Mouse (Mus musculus) MEL (cell line): ENCODE measurements around the gene Traf2. TPM values are rescaled to one million over a fixed set of nuclear protein-coding genes. Genes with fewer than 3 reads are reported as not detected.

Source experiments
- DNase-seq: peaks from one replicate; pipeline ENCODE4 v3.0.0; 2011; ENCODE audit warnings: low read depth, low spot score
- H3K27ac ChIP-seq: 2 replicates; pipeline ENCODE4 v1.5.1; 2012; ENCODE audit warnings: low read depth, mild to moderate bottlenecking, control low read depth, low read length, moderate library complexity; ENCODE audit not compliant: control insufficient read depth
- H3K27me3 ChIP-seq, 2 experiments: fragments of 150-350 bp in 1 of 2; sonication (generic) in 1 of 2; 2 replicates each; pipeline ENCODE4 v1.6.1; 2012; ENCODE audit warnings: low read length in 2 of 2, mild to moderate bottlenecking in 2 of 2, improper control_type of control experiment in 1 of 2, moderate library complexity in 1 of 2; ENCODE audit not compliant: insufficient read depth in 2 of 2, control insufficient read depth in 1 of 2
- H3K36me3 ChIP-seq, 2 experiments: 2 replicates each; pipeline ENCODE4 v1.6.1; 2012 to 2014; ENCODE audit warnings: low read length in 2 of 2, improper control_type of control experiment in 1 of 2, inconsistent platforms in 1 of 2, mild to moderate bottlenecking in 1 of 2; ENCODE audit not compliant: insufficient read depth in 2 of 2, control insufficient read depth in 1 of 2
- H3K4me1 ChIP-seq, 2 experiments: fragments of 150-350 bp in 1 of 2; sonication (generic) in 1 of 2; 2 replicates each; pipeline ENCODE4 v1.6.1; 2012; ENCODE audit warnings: low read length in 2 of 2, improper control_type of control experiment in 1 of 2, mild to moderate bottlenecking in 1 of 2; ENCODE audit not compliant: insufficient read depth in 2 of 2, control insufficient read depth in 1 of 2
- H3K4me3 ChIP-seq, 2 experiments: fragments of 150-350 bp in 1 of 2; sonication (generic) in 1 of 2; 2 replicates each; pipeline ENCODE4 v1.5.1; 2012; ENCODE audit warnings: low read depth in 2 of 2, low read length in 2 of 2, mild to moderate bottlenecking in 2 of 2, moderate library complexity in 2 of 2, control low read depth in 1 of 2, improper control_type of control experiment in 1 of 2; ENCODE audit not compliant: control insufficient read depth in 1 of 2, insufficient read depth in 1 of 2
- H3K79me2 ChIP-seq: 2 replicates; pipeline ENCODE4 v1.6.1; 2012; ENCODE audit warnings: mild to moderate bottlenecking, low read length, moderate library complexity; ENCODE audit not compliant: control insufficient read depth, poor library complexity, insufficient read depth
- H3K9ac ChIP-seq: 2 replicates; pipeline ENCODE4 v1.6.1; 2012; ENCODE audit warnings: low read depth, mild to moderate bottlenecking, control low read depth, low read length, moderate library complexity; ENCODE audit not compliant: control insufficient read depth, poor library complexity, severe bottlenecking
- H3K9me3 ChIP-seq: fragments of 150-350 bp; sonication (generic); replicated peaks from 2 replicates; pipeline ENCODE4 v1.6.1; 2012; ENCODE audit warnings: mild to moderate bottlenecking, low read length, improper control_type of control experiment, moderate library complexity; ENCODE audit not compliant: insufficient read depth
- BHLHE40 ChIP-seq: IDR thresholded peaks from 2 replicates; pipeline ENCODE4 v1.6.1; 2012; ENCODE audit warnings: low read depth, mild to moderate bottlenecking, inconsistent platforms, low read length, improper control_type of control experiment, borderline replicate concordance
- CTCF ChIP-seq, 3 experiments: IDR thresholded peaks in 2 of 3; conservative IDR thresholded peaks in 1 of 3; 2 replicates each; pipeline ENCODE4 v1.5.1; 2011 to 2012; ENCODE audit warnings: low read length in 3 of 3, low read depth in 2 of 3, mild to moderate bottlenecking in 2 of 3, improper control_type of control experiment in 1 of 3, inconsistent platforms in 1 of 3, mixed read lengths in 1 of 3, moderate library complexity in 1 of 3; ENCODE audit not compliant: control insufficient read depth in 1 of 3, insufficient read depth in 1 of 3, poor library complexity in 1 of 3, severe bottlenecking in 1 of 3
- EP300 ChIP-seq, 2 experiments: IDR thresholded peaks; 2 replicates each; pipeline ENCODE4 v1.6.1; 2011; ENCODE audit warnings: improper control_type of control experiment in 2 of 2, low read length in 2 of 2, low read depth in 1 of 2, mild to moderate bottlenecking in 1 of 2
- ETS1 ChIP-seq: IDR thresholded peaks from 2 replicates; pipeline ENCODE4 v1.6.1; 2012; ENCODE audit warnings: low read depth, mild to moderate bottlenecking, inconsistent platforms, low read length, improper control_type of control experiment, moderate library complexity
- GATA1 ChIP-seq: IDR thresholded peaks from 2 replicates; pipeline ENCODE4 v1.6.1; 2011; ENCODE audit warnings: low read depth, low read length, improper control_type of control experiment
- JUND ChIP-seq: IDR thresholded peaks from 2 replicates; pipeline ENCODE4 v1.6.1; 2011; ENCODE audit warnings: low read depth, mild to moderate bottlenecking, improper control_type of control experiment, low read length
- MAZ ChIP-seq: IDR thresholded peaks from 2 replicates; pipeline ENCODE4 v1.6.1; 2012; ENCODE audit warnings: low read depth, mild to moderate bottlenecking, inconsistent platforms, low read length, improper control_type of control experiment
- MEF2A ChIP-seq: IDR thresholded peaks from 2 replicates; pipeline ENCODE4 v1.6.1; 2014; ENCODE audit warnings: low read depth, mild to moderate bottlenecking, inconsistent platforms, low read length, improper control_type of control experiment; ENCODE audit not compliant: poor library complexity, insufficient replicate concordance, severe bottlenecking; ENCODE audit errors: extremely low read depth
- MYC ChIP-seq: IDR thresholded peaks from 2 replicates; pipeline ENCODE4 v1.6.1; 2011; ENCODE audit warnings: low read depth, mild to moderate bottlenecking, low read length, improper control_type of control experiment, moderate library complexity
- POLR2A ChIP-seq, 2 experiments: IDR thresholded peaks; 2 replicates each; pipeline ENCODE4 v1.6.1; 2011 to 2012; ENCODE audit warnings: low read length in 2 of 2, mild to moderate bottlenecking in 2 of 2, control low read depth in 1 of 2, improper control_type of control experiment in 1 of 2, low read depth in 1 of 2, moderate library complexity in 1 of 2; ENCODE audit not compliant: control insufficient read depth in 1 of 2, insufficient read depth in 1 of 2, poor library complexity in 1 of 2
- POLR2AphosphoS2 ChIP-seq: IDR thresholded peaks from 2 replicates; pipeline ENCODE4 v1.6.1; 2011; ENCODE audit warnings: low read length, improper control_type of control experiment
- RAD21 ChIP-seq: IDR thresholded peaks from 2 replicates; pipeline ENCODE4 v1.6.1; 2011; ENCODE audit warnings: mild to moderate bottlenecking, low read depth, low read length, improper control_type of control experiment
- RCOR1 ChIP-seq: IDR thresholded peaks from 2 replicates; pipeline ENCODE4 v1.6.1; 2012; ENCODE audit warnings: low read depth, mild to moderate bottlenecking, inconsistent platforms, low read length, improper control_type of control experiment
- SMC3 ChIP-seq: IDR thresholded peaks from 2 replicates; pipeline ENCODE4 v1.6.1; 2011; ENCODE audit warnings: low read depth, low read length, improper control_type of control experiment
- ZKSCAN1 ChIP-seq: IDR thresholded peaks from 2 replicates; pipeline ENCODE4 v1.6.1; 2012; ENCODE audit warnings: low read depth, mild to moderate bottlenecking, inconsistent platforms, low read length, improper control_type of control experiment, moderate library complexity
- ZNF384 ChIP-seq: IDR thresholded peaks from 2 replicates; pipeline ENCODE4 v1.6.1; 2012; ENCODE audit warnings: low read depth, mild to moderate bottlenecking, inconsistent platforms, low read length, improper control_type of control experiment
- polyA plus RNA-seq, 2 experiments: library from polyadenylated mRNA; stranded (reverse) in 1 of 2; unstranded in 1 of 2; fragments of >175 nt in 1 of 2; fragments of >200 nt in 1 of 2; gene quantifications; 2 replicates each; pipeline versions ENCODE4 v1.2.1 to v1.2.4; 2012; ENCODE audit warnings: low replicate concordance in 2 of 2, low read depth in 1 of 2; ENCODE audit not compliant: insufficient read length in 2 of 2, insufficient read depth in 1 of 2, missing spikeins in 1 of 2
- total RNA-seq: library from RNA; depleted of rRNA; stranded (reverse); fragments of 300-350 nt; gene quantifications from 2 replicates; pipeline ENCODE4 v1.2.3, GENCODE M21; 2012

Gene Traf2
- total and polyA plus RNA-seq, 3 experiments: 19.9 to 28.3 TPM; not detected in 1

GRCm38 (mm10) chr2:25500071-25500575 is 46.6 kb downstream of the Traf2 start:
- TF ChIP-seq POLR2AphosphoS2 (0 out of 2 replicates have a peak, but pooled peaks have one; percentile 62), EP300 (IDR thresholded peaks at IDR 0.05; ENCODE audit: low read depth in 1 of 2, low read length in 2 of 2) (no peak)
- peak overlapping the region; percentile 56 for H3K27ac ChIP-seq
- H3K9me3 ChIP-seq: no peaks in the 10 kb centered on the region
- no peaks in the 10 kb centered on the region for H3K27me3 ChIP-seq
- H3K79me2 ChIP-seq: peaks cover 9% of the 10 kb centered on the region
- peak overlapping the region; percentile 63 to 70 for H3K4me3 ChIP-seq
- H3K36me3 ChIP-seq: peaks cover 0 to 29% of the 10 kb centered on the region in 2 experiments; a peak in 2 of 4 replicates
- peak; percentile 33 for DNase-seq
- peaks cover 10 to 36% of the 10 kb centered on the region in 2 experiments for H3K4me1 ChIP-seq
- peak overlapping the region; percentile 69 for H3K9ac ChIP-seq

GRCm38 (mm10) chr2:25498622-25499478 is 47.9 kb downstream of the Traf2 start:
- Histone ChIP-seq H3K9me3 (no peaks in the 10 kb centered on the region), H3K79me2 (peaks cover 9% of the 10 kb centered on the region), H3K27ac (peak overlapping the region; percentile 74), H3K4me3 (no peak overlapping the region), H3K27me3 (no peaks in the 10 kb centered on the region), H3K9ac (peak overlapping the region; percentile 51), H3K36me3 (peaks cover 0 to 29% of the 10 kb centered on the region in 2 experiments; a peak in 2 of 4 replicates), H3K4me1 (peaks cover 10 to 36% of the 10 kb centered on the region in 2 experiments)
- no peak for DNase-seq
- no peak for TF ChIP-seq ZKSCAN1
- peak; percentile 25 for TF ChIP-seq RAD21
- TF ChIP-seq JUND: no peak
- no peak for TF ChIP-seq RCOR1
- no peak for TF ChIP-seq POLR2A (IDR thresholded peaks at IDR 0.05; ENCODE audit: control insufficient read depth in 1 of 2, insufficient read depth in 1 of 2, low read depth in 1 of 2, low read length in 2 of 2, poor library complexity in 1 of 2)
- TF ChIP-seq MYC: no peak
- peak in 2 of 3 experiments; percentile 38 to 39; a peak in 4 of 6 replicates for TF ChIP-seq CTCF (IDR thresholded peaks at IDR 0.05 in 2 of 3, conservative IDR thresholded peaks at IDR 0.05 in 1 of 3; ENCODE audit: control insufficient read depth in 1 of 3, insufficient read depth in 1 of 3, low read depth in 2 of 3, low read length in 3 of 3, poor library complexity in 1 of 3, severe bottlenecking in 1 of 3)
- no peak for TF ChIP-seq BHLHE40
- TF ChIP-seq SMC3: 0 out of 2 replicates have a peak, but pooled peaks have one; percentile 16
- no peak for TF ChIP-seq GATA1
- TF ChIP-seq ZNF384: no peak
- TF ChIP-seq MAZ: no peak
- no peak for TF ChIP-seq MEF2A
- TF ChIP-seq ETS1: no peak
